Mouse (Mus musculus): ENCODE measurements around the gene Wfdc3. TPM values are rescaled to one million over a fixed set of nuclear protein-coding genes. Genes with fewer than 3 reads are reported as not detected.

The Wfdc3 gene
- polyA plus RNA-seq, 1 experiment from 2014 or later: 1.1 TPM

Other genes starting within 250 kb of the Wfdc3 start
- gene Pigt, start 248.4 kb downstream of the Wfdc3 start, polyA plus RNA-seq (2015; fragmentation: Nextera tagmentation; extraction: Ambion mirVana): 55.5 and 60.0 TPM in 2 replicates
- gene Wfdc2, start 183.5 kb downstream of the Wfdc3 start, polyA plus RNA-seq (2015; fragmentation: Nextera tagmentation; extraction: Ambion mirVana): 4.3 and 4.5 TPM in 2 replicates
- gene Spint3, start 172.5 kb downstream of the Wfdc3 start, polyA plus RNA-seq (2015; fragmentation: Nextera tagmentation; extraction: Ambion mirVana): not detected in 2 replicates
- gene Wfdc6a, start 160.5 kb downstream of the Wfdc3 start, polyA plus RNA-seq (2015; fragmentation: Nextera tagmentation; extraction: Ambion mirVana): not detected in 2 replicates
- gene Eppin, start 152.3 kb downstream of the Wfdc3 start, polyA plus RNA-seq (2015; fragmentation: Nextera tagmentation; extraction: Ambion mirVana): not detected in 2 replicates
- not detected in 2 replicates for gene Wfdc6b, start 132.4 kb downstream of the Wfdc3 start, polyA plus RNA-seq (2015; fragmentation: Nextera tagmentation; extraction: Ambion mirVana)
- not detected in 2 replicates for gene Wfdc8, start 132.3 kb downstream of the Wfdc3 start, polyA plus RNA-seq (2015; fragmentation: Nextera tagmentation; extraction: Ambion mirVana)
- gene Wfdc16, start 107.1 kb downstream of the Wfdc3 start, polyA plus RNA-seq (2015; fragmentation: Nextera tagmentation; extraction: Ambion mirVana): not detected in 2 replicates
- not detected in 2 replicates for gene Wfdc10, start 89.9 kb downstream of the Wfdc3 start, polyA plus RNA-seq (2015; fragmentation: Nextera tagmentation; extraction: Ambion mirVana)
- gene Wfdc9, start 89.3 kb downstream of the Wfdc3 start, polyA plus RNA-seq (2015; fragmentation: Nextera tagmentation; extraction: Ambion mirVana): not detected in 2 replicates
- gene Wfdc11, start 71.8 kb downstream of the Wfdc3 start, polyA plus RNA-seq (2015; fragmentation: Nextera tagmentation; extraction: Ambion mirVana): not detected in 2 replicates
- not detected in 2 replicates for gene Wfdc13, start 60.8 kb downstream of the Wfdc3 start, polyA plus RNA-seq (2015; fragmentation: Nextera tagmentation; extraction: Ambion mirVana)
- not detected in 2 replicates for gene Spint4, start 47.4 kb downstream of the Wfdc3 start, polyA plus RNA-seq (2015; fragmentation: Nextera tagmentation; extraction: Ambion mirVana)
- gene Spint5, start 30.6 kb downstream of the Wfdc3 start, polyA plus RNA-seq (2015; fragmentation: Nextera tagmentation; extraction: Ambion mirVana): not detected in 2 replicates
- gene Dnttip1, start 52 bp upstream of the Wfdc3 start, polyA plus RNA-seq (2015; fragmentation: Nextera tagmentation; extraction: Ambion mirVana): 73.9 and 74.9 TPM in 2 replicates
- gene Ube2c, start 24.0 kb upstream of the Wfdc3 start, polyA plus RNA-seq (2015; fragmentation: Nextera tagmentation; extraction: Ambion mirVana): 199 and 232 TPM in 2 replicates
- 0.45 and 0.60 TPM in 2 replicates for gene Tnnc2, start 34.0 kb upstream of the Wfdc3 start, polyA plus RNA-seq (2015; fragmentation: Nextera tagmentation; extraction: Ambion mirVana)
- gene Snx21, start 39.9 kb upstream of the Wfdc3 start, polyA plus RNA-seq (2015; fragmentation: Nextera tagmentation; extraction: Ambion mirVana): 24.6 and 29.8 TPM in 2 replicates
- 17.1 and 17.2 TPM in 2 replicates for gene Acot8, start 59.0 kb upstream of the Wfdc3 start, polyA plus RNA-seq (2015; fragmentation: Nextera tagmentation; extraction: Ambion mirVana)
- 13.9 and 14.5 TPM in 2 replicates for gene Zswim3, start 59.2 kb upstream of the Wfdc3 start, polyA plus RNA-seq (2015; fragmentation: Nextera tagmentation; extraction: Ambion mirVana)
- 22.8 TPM in 2 replicates for gene Zswim1, start 76.8 kb upstream of the Wfdc3 start, polyA plus RNA-seq (2015; fragmentation: Nextera tagmentation; extraction: Ambion mirVana)
- gene Spata25, start 82.6 kb upstream of the Wfdc3 start, polyA plus RNA-seq (2015; fragmentation: Nextera tagmentation; extraction: Ambion mirVana): not detected in 2 replicates
- gene Ctsa, start 86.9 kb upstream of the Wfdc3 start, polyA plus RNA-seq (2015; fragmentation: Nextera tagmentation; extraction: Ambion mirVana): 97.7 and 98.4 TPM in 2 replicates
- 5.6 and 6.5 TPM in 2 replicates for gene Neurl2, start 87.5 kb upstream of the Wfdc3 start, polyA plus RNA-seq (2015; fragmentation: Nextera tagmentation; extraction: Ambion mirVana)
- 45.3 and 50.7 TPM in 2 replicates for gene Pltp, start 111.8 kb upstream of the Wfdc3 start, polyA plus RNA-seq (2015; fragmentation: Nextera tagmentation; extraction: Ambion mirVana)
- 94.8 and 101 TPM in 2 replicates for gene Pcif1, start 133.4 kb upstream of the Wfdc3 start, polyA plus RNA-seq (2015; fragmentation: Nextera tagmentation; extraction: Ambion mirVana)
- gene Zfp335, start 165.8 kb upstream of the Wfdc3 start, polyA plus RNA-seq (2015; fragmentation: Nextera tagmentation; extraction: Ambion mirVana): 15.7 and 16.7 TPM in 2 replicates
- 17.9 and 19.5 TPM in 2 replicates for gene Mmp9, start 194.8 kb upstream of the Wfdc3 start, polyA plus RNA-seq (2015; fragmentation: Nextera tagmentation; extraction: Ambion mirVana)
- 16.2 and 17.2 TPM in 2 replicates for gene Slc12a5, start 214.9 kb upstream of the Wfdc3 start, polyA plus RNA-seq (2015; fragmentation: Nextera tagmentation; extraction: Ambion mirVana)

Measured in forebrain, embryonic 15.5 days (tissue).